Mouse (Mus musculus): Measurements from ENCODE around the gene Gm48551.

- TF ChIP-seq CTCF (IDR thresholded peaks at IDR 0.05; ENCODE audit: extremely low read depth, insufficient read length, insufficient replicate concordance, low read depth, low read length) (no peak), POLR2A (IDR thresholded peaks at IDR 0.05; ENCODE audit: low read depth, low read length) (no peak)
These were observed 44.2 kb downstream of the Gm48551 start for GRCm38 (mm10) chr10:81428507-81428870.

All from small intestine, adult 2 months (tissue).